Mouse (Mus musculus): ENCODE measurements at regions not wholly inside any gene's neighbourhood (a gene's known extent, or its start where the extent isn't known, plus 50 kb on each side); places are given as distances from the start of the nearest gene placed in this dataset.
A peak's percentile ranks its signal among the peaks of the same experiment; 100 is the strongest.

GRCm38 (mm10) chr1:28373351-28373750 is 406.7 kb downstream of the Gm597 start:
- DNase-seq (ENCODE audit: low spot score in 2 of 2) = peak; percentile 59 to 67

DNA sequence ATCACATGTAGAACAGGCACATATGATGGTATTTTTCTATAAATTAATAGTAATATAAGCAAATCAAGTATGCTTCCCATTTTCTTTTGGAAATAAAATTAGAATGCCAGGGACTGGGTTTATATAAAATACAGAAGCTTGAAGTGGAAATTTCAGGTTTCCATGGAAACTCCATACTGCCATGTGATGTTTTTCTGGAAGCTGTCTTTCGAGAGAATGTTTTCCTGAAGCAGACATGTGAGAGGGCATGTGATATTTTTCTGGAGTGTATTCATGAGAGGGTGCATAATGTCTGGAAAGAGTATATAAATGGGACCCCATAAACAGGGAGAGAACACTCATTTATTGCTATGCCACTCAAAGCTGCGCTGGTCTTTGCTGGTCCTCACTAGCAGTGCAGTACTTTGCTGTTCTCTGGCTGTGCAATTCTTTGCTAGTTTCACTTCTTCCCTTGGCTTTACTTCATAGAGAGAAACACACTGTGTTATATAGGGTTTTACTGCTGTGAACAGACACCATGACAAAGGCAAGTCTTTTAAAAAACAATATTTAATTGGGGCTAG is 430.6 kb downstream of the Gm597 start:
- DNase-seq (ENCODE audit: low spot score in 2 of 2) = peak in 1 of 2 experiments; percentile 22

GRCm38 (mm10) chr1:28348572-28348971 is 431.5 kb downstream of the Gm597 start:
- DNase-seq (ENCODE audit: low spot score in 2 of 2) = no peak

DNA sequence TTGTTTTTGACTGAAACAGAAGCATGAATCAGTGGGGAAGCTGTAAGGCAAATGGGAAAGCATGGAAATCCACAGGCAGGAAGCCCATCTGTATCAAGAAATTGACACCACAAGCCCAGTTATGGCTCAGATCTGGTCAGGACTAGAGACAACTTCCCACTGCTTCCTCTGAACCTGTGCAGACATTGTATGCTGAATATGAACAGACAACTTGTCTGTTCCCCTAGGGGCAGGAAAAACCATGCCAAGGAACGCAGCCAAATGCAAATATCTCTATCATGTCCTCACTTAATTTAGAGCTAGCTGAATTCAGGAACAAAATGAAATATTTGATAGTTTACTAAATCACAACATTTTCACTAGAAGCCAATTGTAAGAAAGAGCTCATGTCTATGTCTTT is 440.0 kb downstream of the Gm597 start:
- no peak for DNase-seq (ENCODE audit: low spot score in 2 of 2)

- DNase-seq (ENCODE audit: low spot score in 2 of 2) = no peak
Measured at GRCm38 (mm10) chr1:28334366-28334765, 445.7 kb downstream of the Gm597 start.

DNA sequence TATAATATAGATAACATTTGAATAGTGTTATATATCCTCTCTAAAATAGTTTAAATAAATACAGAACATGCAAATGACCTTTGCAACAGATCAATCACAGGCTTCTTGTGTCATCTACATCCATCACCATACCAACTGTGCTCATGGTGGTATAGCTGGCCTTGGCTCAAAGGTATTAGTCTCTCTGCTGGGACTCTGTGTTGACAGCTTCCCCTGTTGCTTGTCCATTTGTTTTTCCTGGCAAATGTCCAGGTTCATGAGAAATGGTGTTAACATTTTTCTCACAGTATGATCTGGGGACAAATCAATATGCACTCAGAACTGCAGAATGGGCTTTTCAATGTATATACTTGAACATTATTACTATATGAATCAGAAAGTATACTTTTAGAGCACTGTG is 448.0 kb downstream of the Gm597 start:
- DNase-seq (ENCODE audit: low spot score in 2 of 2) = no peak

DNA sequence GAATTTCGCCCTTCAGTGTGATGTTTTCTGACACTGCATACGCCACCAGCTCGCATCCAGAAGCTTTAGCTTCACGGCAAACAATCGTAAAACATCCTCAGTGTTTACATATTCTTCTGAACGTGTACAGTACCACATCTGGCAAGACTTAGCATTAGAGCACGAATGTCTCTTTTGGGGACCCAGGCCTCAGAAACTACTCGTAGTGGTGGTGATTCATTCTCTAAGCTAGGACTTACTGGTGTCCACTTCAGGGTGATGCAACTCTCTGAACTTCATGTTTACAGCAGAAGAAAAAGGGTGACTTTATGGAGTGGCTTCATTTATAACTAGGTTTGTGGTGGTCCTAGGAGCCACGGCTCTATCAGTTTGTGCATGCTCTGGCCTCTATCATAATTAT is 451.1 kb downstream of the Gm597 start:
- DNase-seq (ENCODE audit: low spot score in 2 of 2) = no peak

- no peak for DNase-seq (ENCODE audit: low spot score in 2 of 2)
Measured at GRCm38 (mm10) chr1:28328539-28328938, 451.5 kb downstream of the Gm597 start.

DNA sequence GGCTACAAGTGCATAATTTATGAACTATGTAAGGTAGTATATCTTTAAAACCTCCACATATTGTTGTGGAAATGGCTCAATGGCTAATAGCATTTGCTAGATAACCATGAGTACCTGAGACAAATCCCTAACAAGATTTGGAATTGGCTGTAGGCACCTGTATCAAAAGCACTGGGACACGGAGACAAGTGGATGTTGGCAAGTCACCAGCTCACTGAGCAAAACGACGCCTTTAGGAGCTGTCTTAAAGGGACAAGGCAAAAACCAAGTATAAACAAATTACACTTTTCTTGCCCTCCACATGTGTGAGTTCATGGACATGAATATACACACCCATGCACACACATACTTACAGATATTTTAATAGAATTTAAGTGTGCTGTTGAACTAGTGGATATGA is 455.9 kb downstream of the Gm597 start:
- DNase-seq (ENCODE audit: low spot score in 2 of 2) = no peak

All from left cerebral cortex, adult 9 months (tissue).